Mouse (Mus musculus) heart, adult 2 months (tissue): ENCODE data around the gene Unc5b.

ENCODE experiments used
- EP300 ChIP-seq: fragments of 200-500 bp; IDR thresholded peaks from 2 replicates; pipeline ENCODE4 v1.6.1; 2011; ENCODE audit warnings: low read depth, low read length, control low read depth; ENCODE audit not compliant: insufficient read depth
- POLR2A ChIP-seq: fragments of 200-500 bp; IDR thresholded peaks from 2 replicates; pipeline ENCODE4 v1.6.1; 2011; ENCODE audit warnings: mild to moderate bottlenecking, low read depth, low read length, control low read depth; ENCODE audit not compliant: insufficient read depth

- no peak for TF ChIP-seq EP300
- TF ChIP-seq POLR2A, result no peak
Measured at GRCm38 (mm10) chr10:60806207-60806538, 25.2 kb downstream of the Unc5b start.
